Mouse (Mus musculus) adrenal gland, postnatal 36 days (tissue): Measurements from ENCODE around the gene Edil3. TPM values are rescaled to one million over a fixed set of nuclear protein-coding genes. Genes with fewer than 3 reads are reported as not detected.

Experiments used
- DNase-seq, 2 experiments: peaks; one replicate each; pipeline ENCODE4 v3.0.0; 2021; ENCODE audit warnings: mixed read lengths in 1 of 2
- long read RNA-seq, 2 experiments: library from polyadenylated mRNA; stranded (forward); transcript quantifications; one replicate each; pipeline ENCODE4 v2.0.0; 2021; ENCODE audit warnings: borderline sequencing depth in 2 of 2
- total RNA-seq, 2 experiments: library from RNA; stranded (reverse); gene quantifications; 2 replicates each; pipeline ENCODE4 v1.2.3; 2021

Gene Edil3
- total RNA-seq, result 1 to 10 TPM; 2.4 to 3.7 TPM
- long read RNA-seq, experiment 1, full-length matches to known transcripts, result 1 of 1 reads
- long read RNA-seq, experiment 1, partial matches to known transcripts, result 0 of 1 reads
- long read RNA-seq, experiment 1, other reads (novel, unspliced or antisense), result 0 of 1 reads
- long read RNA-seq, experiment 2, result 0 reads

- peak; percentile 27 to 35 for DNase-seq
Measured at GRCm38 (mm10) chr13:88821440-88822331, at the start of gene Edil3. Gene Edil3 (plus strand): TSS chr13:88821472.

- no peak for DNase-seq
Measured at GRCm38 (mm10) chr13:88799186-88799585, 22.1 kb upstream of the Edil3 start.

- DNase-seq, result no peak
Measured at GRCm38 (mm10) chr13:88801006-88801405, 20.3 kb upstream of the Edil3 start.

- DNase-seq, result peak in 1 of 2 experiments; percentile 4
Measured at GRCm38 (mm10) chr13:88805838-88806237, 15.4 kb upstream of the Edil3 start.

GRCm38 (mm10) chr13:88806269-88806668 lies 15.0 kb upstream of the Edil3 start:
- DNase-seq, result no peak

- DNase-seq, result no peak
Measured at GRCm38 (mm10) chr13:88810097-88810496, 11.2 kb upstream of the Edil3 start.

GRCm38 (mm10) chr13:88820686-88821308 lies 475 bp upstream of the Edil3 start:
- DNase-seq, result no peak

- DNase-seq, result no peak
Measured at GRCm38 (mm10) chr13:88822332-88822895, 1.1 kb downstream of the Edil3 start.

GRCm38 (mm10) chr13:88822976-88823521 lies 1.8 kb downstream of the Edil3 start:
- DNase-seq, result no peak

- DNase-seq, result peak; percentile 19 to 27
Measured at GRCm38 (mm10) chr13:88823522-88824419, 2.5 kb downstream of the Edil3 start.

- no peak for DNase-seq
Measured at GRCm38 (mm10) chr13:88824441-88824840, 3.2 kb downstream of the Edil3 start.

- no peak for DNase-seq
Measured at GRCm38 (mm10) chr13:88828362-88828761, 7.1 kb downstream of the Edil3 start.

- DNase-seq, result no peak
Measured at GRCm38 (mm10) chr13:88833732-88834131, 12.5 kb downstream of the Edil3 start.

- DNase-seq, result no peak
Measured at GRCm38 (mm10) chr13:88849739-88850138, 28.5 kb downstream of the Edil3 start.

- DNase-seq, result no peak
Measured at GRCm38 (mm10) chr13:88879960-88880359, 58.7 kb downstream of the Edil3 start.

- no peak for DNase-seq
Measured at GRCm38 (mm10) chr13:88890728-88891127, 69.5 kb downstream of the Edil3 start.

- no peak for DNase-seq
Measured at GRCm38 (mm10) chr13:88900046-88900445, 78.8 kb downstream of the Edil3 start.

- DNase-seq, result no peak
Measured at GRCm38 (mm10) chr13:88907405-88907804, 86.1 kb downstream of the Edil3 start.

- no peak for DNase-seq
Measured at GRCm38 (mm10) chr13:88908187-88908586, 86.9 kb downstream of the Edil3 start.

GRCm38 (mm10) chr13:88916503-88916902 lies 95.2 kb downstream of the Edil3 start:
- no peak for DNase-seq

GRCm38 (mm10) chr13:88929626-88930025 lies 108.4 kb downstream of the Edil3 start:
- no peak for DNase-seq
